ENCODE assay signal across 11 mouse cellular contexts in the genomic region with DNA sequence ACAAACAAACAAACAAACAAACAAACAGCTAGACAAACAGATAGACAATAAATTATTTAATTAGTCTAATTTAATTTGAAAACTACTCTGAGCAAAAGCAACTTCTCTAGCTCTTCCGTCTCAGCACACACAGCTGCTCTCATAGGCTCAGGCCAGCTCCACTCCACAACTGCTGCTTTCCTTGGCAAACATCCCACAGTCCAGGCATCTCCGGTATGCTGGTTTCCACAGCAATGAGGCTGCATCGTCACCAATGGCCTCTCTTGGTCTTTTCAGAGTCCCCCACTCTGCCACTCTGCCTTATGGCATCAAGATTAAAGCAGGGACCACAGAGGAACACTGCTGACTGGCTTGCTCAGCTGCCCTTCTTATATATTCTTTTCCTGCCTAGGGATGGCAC. TPM values are rescaled to one million over a fixed set of nuclear protein-coding genes. Genes with fewer than 3 reads are reported as not detected.
DNase-seq lines count a peak whose midpoint lies in the region; ATAC-seq lines count a peak whose summit lies in the region.
"Had no signal": no experiment of that assay in that cellular context is flagged by ENCODE, and none has a peak within 500 bp of the region (broad histone marks: within the 10 kb centered on the region; RNA-seq: fewer than 3 reads in every experiment).

No protein-coding gene starts in this region.

- H3K4me3 ChIP-seq in neural tube, embryonic 14.5 days (ENCODE audit: low read depth, low read length): no peak overlapping the region
- no peak overlapping the region for H3K4me3 ChIP-seq in neural tube, embryonic 15.5 days (replicated peaks)
- H3K4me3 ChIP-seq in heart, embryonic 14.5 days (ENCODE audit: control insufficient read depth in 1 of 2, insufficient read depth in 1 of 2, low read depth in 1 of 2, low read length in 2 of 2): no peak overlapping the region
- no peak overlapping the region for H3K4me3 ChIP-seq in stomach, embryonic 16.5 days (replicated peaks; ENCODE audit: low read length)
- H3K4me3 ChIP-seq: forebrain, embryonic 10.5 days; megakaryocyte, embryonic 14.5 days had no signal

- H3K4me2 ChIP-seq in neural tube, embryonic 14.5 days (ENCODE audit: low read depth, low read length): no peak overlapping the region
- no peak overlapping the region for H3K4me2 ChIP-seq in neural tube, embryonic 15.5 days
- H3K4me2 ChIP-seq in heart, embryonic 14.5 days (ENCODE audit: low read length): no peak overlapping the region
- H3K4me2 ChIP-seq in stomach, embryonic 16.5 days (ENCODE audit: low read depth, low read length): no peak overlapping the region

- H3K9ac ChIP-seq in neural tube, embryonic 14.5 days (replicated peaks; ENCODE audit: low read depth, low read length): no peak overlapping the region
- H3K9ac ChIP-seq in neural tube, embryonic 15.5 days (replicated peaks): no peak overlapping the region
- no peak overlapping the region for H3K9ac ChIP-seq in heart, embryonic 14.5 days (ENCODE audit: low read length)
- H3K9ac ChIP-seq in stomach, embryonic 16.5 days (ENCODE audit: low read length): no peak overlapping the region

- no peak overlapping the region for H3K27ac ChIP-seq in neural tube, embryonic 14.5 days (ENCODE audit: low read depth, low read length)
- H3K27ac ChIP-seq in neural tube, embryonic 15.5 days (replicated peaks): no peak overlapping the region
- peak overlapping the region; percentile 72 to 81 for H3K27ac ChIP-seq in heart, embryonic 14.5 days (replicated peaks in 1 of 2; ENCODE audit: control insufficient read depth in 1 of 2, insufficient read depth in 1 of 2, low read depth in 2 of 2, low read length in 2 of 2)
- no peak overlapping the region for H3K27ac ChIP-seq in stomach, embryonic 16.5 days (ENCODE audit: low read length)
- H3K27ac ChIP-seq: forebrain, embryonic 10.5 days had no signal

- H3K4me1 ChIP-seq in neural tube, embryonic 14.5 days (ENCODE audit: control insufficient read depth, insufficient read depth, low read length): no peaks in the 10 kb centered on the region
- no peaks in the 10 kb centered on the region for H3K4me1 ChIP-seq in neural tube, embryonic 15.5 days
- peaks cover 6 to 10% of the 10 kb centered on the region in 2 experiments; a peak in 3 of 4 replicates for H3K4me1 ChIP-seq in heart, embryonic 14.5 days (ENCODE audit: control insufficient read depth in 2 of 2, insufficient read depth in 2 of 2, low read length in 2 of 2)
- H3K4me1 ChIP-seq in stomach, embryonic 16.5 days (ENCODE audit: control insufficient read depth, insufficient read depth, low read length): no peaks in the 10 kb centered on the region

- H3K36me3 ChIP-seq in neural tube, embryonic 14.5 days (ENCODE audit: control insufficient read depth, insufficient read depth, low read length): no peaks in the 10 kb centered on the region
- H3K36me3 ChIP-seq in neural tube, embryonic 15.5 days: no peaks in the 10 kb centered on the region
- H3K36me3 ChIP-seq in heart, embryonic 14.5 days (ENCODE audit: control insufficient read depth, insufficient read depth, low read length): no peaks in the 10 kb centered on the region
- no peaks in the 10 kb centered on the region for H3K36me3 ChIP-seq in stomach, embryonic 16.5 days (ENCODE audit: control insufficient read depth, insufficient read depth, low read length)
- H3K36me3 ChIP-seq: forebrain, embryonic 10.5 days had no signal

- 60% methylated on average over 3 of the region's 3 CpGs for WGBS in neural tube, embryonic 14.5 days
- 45% methylated on average over 3 of the region's 3 CpGs for WGBS in neural tube, embryonic 15.5 days
- 5% methylated on average over 3 of the region's 3 CpGs for WGBS in heart, embryonic 14.5 days
- WGBS in stomach, embryonic 16.5 days: 30% methylated on average over 3 of the region's 3 CpGs

- DNase-seq in kidney, postnatal 10 days: peak; percentile 89
- DNase-seq in spleen, postnatal 4 days (ENCODE audit: low spot score in 2 of 2): no peak
- DNase-seq in adrenal gland, postnatal 4 days (ENCODE audit: low spot score in 2 of 2): no peak
- DNase-seq: right cerebral cortex, postnatal 25 days had no signal

- H3K27me3 ChIP-seq in neural tube, embryonic 14.5 days (ENCODE audit: control insufficient read depth, insufficient read depth, low read length): no peaks in the 10 kb centered on the region
- H3K27me3 ChIP-seq in neural tube, embryonic 15.5 days (replicated peaks): no peaks in the 10 kb centered on the region
- no peaks in the 10 kb centered on the region for H3K27me3 ChIP-seq in heart, embryonic 14.5 days (ENCODE audit: control insufficient read depth, insufficient read depth, low read length)
- no peaks in the 10 kb centered on the region for H3K27me3 ChIP-seq in stomach, embryonic 16.5 days (ENCODE audit: control insufficient read depth, insufficient read depth, low read length)

- H3K9me3 ChIP-seq in neural tube, embryonic 14.5 days (ENCODE audit: control insufficient read depth, low read length): no peaks in the 10 kb centered on the region
- no peaks in the 10 kb centered on the region for H3K9me3 ChIP-seq in neural tube, embryonic 15.5 days (replicated peaks)
- H3K9me3 ChIP-seq in heart, embryonic 14.5 days (ENCODE audit: control insufficient read depth, low read length): no peaks in the 10 kb centered on the region
- no peaks in the 10 kb centered on the region for H3K9me3 ChIP-seq in stomach, embryonic 16.5 days (replicated peaks; ENCODE audit: control insufficient read depth, low read length)
- H3K9me3 ChIP-seq: forebrain, embryonic 10.5 days had no signal

- peak; percentile 73; the same call in 1 of the 2 replicates for ATAC-seq in neural tube, embryonic 14.5 days (ENCODE audit: low read depth)
- no peak for ATAC-seq in neural tube, embryonic 15.5 days (ENCODE audit: low FRiP score)
- ATAC-seq in heart, embryonic 14.5 days (ENCODE audit: insufficient number of reproducible peaks, insufficient read depth, low FRiP score, low read depth): peak; percentile 86
- ATAC-seq in stomach, embryonic 16.5 days (ENCODE audit: insufficient read depth, low FRiP score): peak; percentile 72; the same call in 1 of the 2 replicates
- no peak for ATAC-seq in megakaryocyte-erythroid progenitor cell, adult 5-6 weeks (replicated peaks; ENCODE audit: low FRiP score, low TSS enrichment, poor library complexity, severe bottlenecking)

RNA-seq across cellular contexts. Expression of a gene that starts 18.4 kb away (rescaled TPM):
- 22.3 and 37.8 TPM in 2 replicates for polyA plus RNA-seq in neural tube, embryonic 14.5 days (2014; fragmentation: Nextera tagmentation; extraction: Ambion mirVana)
- polyA plus RNA-seq in neural tube, embryonic 15.5 days (2015; fragmentation: Nextera tagmentation; extraction: Ambion mirVana): 30.9 and 42.9 TPM in 2 replicates
- polyA plus RNA-seq in heart, embryonic 14.5 days (2014; fragmentation: Nextera tagmentation; extraction: Ambion mirVana): 63.9 and 80.1 TPM in 2 replicates
- 61.0 and 63.7 TPM in 2 replicates for polyA plus RNA-seq in stomach, embryonic 16.5 days (2015; fragmentation: Nextera tagmentation; extraction: Ambion mirVana)
- total RNA-seq in megakaryocyte-erythroid progenitor cell, adult 5-6 weeks (2014; fragmentation: Nextera tagmentation): 46.0 and 51.6 TPM in 2 replicates
- 32.0 and 45.4 TPM in 2 replicates for total RNA-seq in megakaryocyte-erythroid progenitor cell, adult 5-6 weeks (2017)
- 10 to 100 TPM; 71.4 to 76.7 TPM for total RNA-seq in adrenal gland, postnatal 4 days (2021)

RNA-seq across cellular contexts. Expression of a gene that starts 37.8 kb away (rescaled TPM):
- 0.31 and 1.8 TPM in 2 replicates for polyA plus RNA-seq in neural tube, embryonic 14.5 days (2014; fragmentation: Nextera tagmentation; extraction: Ambion mirVana)
- polyA plus RNA-seq in neural tube, embryonic 15.5 days (2015; fragmentation: Nextera tagmentation; extraction: Ambion mirVana): 1.7 and 2.5 TPM in 2 replicates
- 1.9 and 2.6 TPM in 2 replicates for polyA plus RNA-seq in heart, embryonic 14.5 days (2014; fragmentation: Nextera tagmentation; extraction: Ambion mirVana)
- polyA plus RNA-seq in stomach, embryonic 16.5 days (2015; fragmentation: Nextera tagmentation; extraction: Ambion mirVana): 5.6 and 7.4 TPM in 2 replicates
- total RNA-seq in megakaryocyte-erythroid progenitor cell, adult 5-6 weeks (2014; fragmentation: Nextera tagmentation): 3.7 and 4.1 TPM in 2 replicates
- 2.7 and 6.9 TPM in 2 replicates for total RNA-seq in megakaryocyte-erythroid progenitor cell, adult 5-6 weeks (2017)
- total RNA-seq in adrenal gland, postnatal 4 days (2021): 1 to 10 TPM; 3.2 to 4.7 TPM

RNA-seq across cellular contexts. Expression of a gene that starts 51.7 kb away (rescaled TPM):
- 52.1 and 70.5 TPM in 2 replicates for polyA plus RNA-seq in neural tube, embryonic 14.5 days (2014; fragmentation: Nextera tagmentation; extraction: Ambion mirVana)
- polyA plus RNA-seq in neural tube, embryonic 15.5 days (2015; fragmentation: Nextera tagmentation; extraction: Ambion mirVana): 77.4 and 81.1 TPM in 2 replicates
- polyA plus RNA-seq in heart, embryonic 14.5 days (2014; fragmentation: Nextera tagmentation; extraction: Ambion mirVana): 33.7 and 33.9 TPM in 2 replicates
- polyA plus RNA-seq in stomach, embryonic 16.5 days (2015; fragmentation: Nextera tagmentation; extraction: Ambion mirVana): 65.5 and 66.0 TPM in 2 replicates
- 30.4 and 53.1 TPM in 2 replicates for total RNA-seq in megakaryocyte-erythroid progenitor cell, adult 5-6 weeks (2014; fragmentation: Nextera tagmentation)
- total RNA-seq in megakaryocyte-erythroid progenitor cell, adult 5-6 weeks (2017): 107 and 139 TPM in 2 replicates
- total RNA-seq in adrenal gland, postnatal 4 days (2021): 100 to 1,000 TPM; 105 to 108 TPM

Comparison
In these comparisons a context has a peak if more than half of its experiments do, and no peak if none do; other contexts are left out.
1. ATAC-seq: peak in neural tube, embryonic 14.5 days (single experiment), heart, embryonic 14.5 days (single experiment) and stomach, embryonic 16.5 days (single experiment); none in neural tube, embryonic 15.5 days (single experiment) and megakaryocyte-erythroid progenitor cell, adult 5-6 weeks (single experiment).
2. H3K27ac ChIP-seq: peak in heart, embryonic 14.5 days (2 of 2); none in neural tube, embryonic 14.5 days (single experiment), neural tube, embryonic 15.5 days (single experiment) and stomach, embryonic 16.5 days (single experiment).